Mouse (Mus musculus): ENCODE data around the gene Rab14. TPM values are rescaled to one million over a fixed set of nuclear protein-coding genes. Genes with fewer than 3 reads are reported as not detected.

The Rab14 gene
- total and polyA plus RNA-seq, 2 experiments from 2014 or later, result 65.3 to 504 TPM

DNA sequence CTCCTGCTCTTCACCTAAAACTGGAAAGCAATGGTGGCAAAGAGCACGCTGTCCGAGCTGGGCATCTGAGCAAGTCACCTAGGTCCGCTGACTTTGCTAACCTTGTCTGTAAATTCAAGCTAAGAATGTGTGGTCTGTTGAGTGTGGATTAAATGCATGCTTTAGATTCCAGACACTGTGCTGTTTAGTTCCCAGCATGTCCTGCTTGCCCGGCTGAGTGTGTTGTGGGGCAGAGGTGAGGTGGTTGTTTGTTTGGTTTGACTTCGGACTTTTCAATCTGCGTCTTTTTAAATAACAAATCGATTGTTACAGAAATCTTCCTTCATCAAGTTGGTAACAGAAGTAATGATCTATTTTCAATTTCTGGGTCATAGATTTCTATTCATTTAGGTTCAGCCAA, 43.1 kb downstream of the Rab14 start:
- DNase-seq (ENCODE audit: low spot score) (no peak), ATAC-seq (ENCODE audit: low FRiP score) (no peak)
- Histone ChIP-seq H3K4me1 (ENCODE audit: insufficient read depth, low read length) (no peaks in the 10 kb centered on the region), H3K36me3 (ENCODE audit: insufficient read depth, low read length) (peaks cover 50% of the 10 kb centered on the region), H3K9ac (replicated peaks; ENCODE audit: low read length, poor library complexity, severe bottlenecking) (no peak overlapping the region), H3K27me3 (ENCODE audit: insufficient read depth, low read length) (no peaks in the 10 kb centered on the region), H3K9me3 (ENCODE audit: low read length) (no peaks in the 10 kb centered on the region), H3K27ac (ENCODE audit: low read depth, low read length) (no peak overlapping the region), H3K4me2 (ENCODE audit: low read depth, low read length, poor library complexity, severe bottlenecking) (no peak overlapping the region), H3K4me3 (ENCODE audit: low read depth, low read length) (no peak overlapping the region)
- no peak for TF ChIP-seq CTCF (IDR thresholded peaks at IDR 0.05)
- WGBS, result 92% methylated on average over 7 of the region's 7 CpGs

DNA sequence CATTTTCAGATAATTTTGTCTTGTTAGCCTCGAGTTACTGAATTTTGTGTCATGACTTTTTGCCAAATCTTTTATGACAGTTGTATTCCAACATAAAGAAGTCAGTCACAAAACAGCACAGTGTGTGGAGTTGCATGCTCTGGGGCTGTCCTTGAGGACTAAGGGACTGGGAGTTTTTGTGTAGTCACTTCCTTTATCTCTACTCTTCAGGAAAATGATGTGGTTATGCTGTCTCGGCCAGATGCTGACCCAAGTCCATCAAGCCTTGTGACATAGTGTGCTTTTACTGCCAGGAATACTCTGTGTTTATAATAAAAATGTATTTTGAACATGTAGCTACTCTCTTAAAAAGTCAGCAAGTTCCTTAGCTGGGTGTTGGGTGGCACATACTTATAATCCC, 43.9 kb downstream of the Rab14 start:
- Histone ChIP-seq H3K4me1 (ENCODE audit: insufficient read depth, low read length) (no peaks in the 10 kb centered on the region), H3K27me3 (ENCODE audit: insufficient read depth, low read length) (no peaks in the 10 kb centered on the region), H3K9me3 (ENCODE audit: low read length) (no peaks in the 10 kb centered on the region), H3K4me2 (ENCODE audit: low read depth, low read length, poor library complexity, severe bottlenecking) (no peak overlapping the region), H3K9ac (replicated peaks; ENCODE audit: low read length, poor library complexity, severe bottlenecking) (no peak overlapping the region), H3K36me3 (ENCODE audit: insufficient read depth, low read length) (peaks cover 51% of the 10 kb centered on the region), H3K4me3 (ENCODE audit: low read depth, low read length) (no peak overlapping the region), H3K27ac (ENCODE audit: low read depth, low read length) (no peak overlapping the region)
- no peak for DNase-seq (ENCODE audit: low spot score)
- 93% methylated on average over 2 of the region's 2 CpGs for WGBS
- TF ChIP-seq CTCF (IDR thresholded peaks at IDR 0.05), result no peak
- no peak for ATAC-seq (ENCODE audit: low FRiP score)

DNA sequence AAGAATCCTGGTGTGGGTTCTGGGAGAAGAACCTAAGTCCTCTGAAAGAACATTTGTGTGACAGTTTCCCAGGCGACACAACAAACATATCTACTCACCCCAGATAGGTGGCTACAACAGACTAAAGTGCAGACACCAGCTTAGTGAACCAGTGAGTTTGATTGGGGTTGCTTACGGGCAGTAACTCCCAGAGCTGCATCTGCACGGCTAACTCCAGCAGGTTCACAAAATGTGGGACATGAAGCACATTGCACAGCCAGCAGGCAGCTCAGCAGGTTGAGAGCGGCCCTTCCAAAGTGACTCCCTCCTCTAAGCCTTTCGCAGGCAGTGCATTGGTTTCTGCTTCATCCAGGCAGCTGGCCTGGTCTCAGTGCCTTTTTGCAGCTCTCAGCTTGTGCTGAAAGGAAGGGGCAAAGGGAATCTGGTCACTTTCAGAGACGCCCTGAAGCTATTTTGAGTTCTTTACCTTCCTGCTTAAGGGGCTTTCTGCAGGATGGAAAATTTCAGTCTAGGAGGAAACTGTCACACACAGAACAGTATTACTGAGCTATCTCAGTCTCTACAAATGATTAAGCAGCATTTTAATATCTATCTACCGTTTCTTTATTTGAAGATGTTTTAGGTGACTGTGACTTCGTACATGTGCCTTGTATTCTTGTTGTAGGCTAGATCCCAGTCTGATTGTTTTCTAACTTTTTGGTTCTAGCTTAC, 46.9 kb downstream of the Rab14 start:
- Histone ChIP-seq H3K4me2 (ENCODE audit: low read depth, low read length, poor library complexity, severe bottlenecking) (no peak overlapping the region), H3K4me3 (ENCODE audit: low read depth, low read length) (no peak overlapping the region), H3K9me3 (ENCODE audit: low read length) (no peaks in the 10 kb centered on the region), H3K36me3 (ENCODE audit: insufficient read depth, low read length) (peaks cover 72% of the 10 kb centered on the region), H3K27me3 (ENCODE audit: insufficient read depth, low read length) (no peaks in the 10 kb centered on the region), H3K9ac (replicated peaks; ENCODE audit: low read length, poor library complexity, severe bottlenecking) (no peak overlapping the region), H3K4me1 (ENCODE audit: insufficient read depth, low read length) (no peaks in the 10 kb centered on the region), H3K27ac (ENCODE audit: low read depth, low read length) (no peak overlapping the region)
- no peak for TF ChIP-seq CTCF (IDR thresholded peaks at IDR 0.05)
- DNase-seq (ENCODE audit: low spot score) (no peak), ATAC-seq (ENCODE audit: low FRiP score) (no peak)
- WGBS, result 89% methylated on average over 8 of the region's 8 CpGs

DNA sequence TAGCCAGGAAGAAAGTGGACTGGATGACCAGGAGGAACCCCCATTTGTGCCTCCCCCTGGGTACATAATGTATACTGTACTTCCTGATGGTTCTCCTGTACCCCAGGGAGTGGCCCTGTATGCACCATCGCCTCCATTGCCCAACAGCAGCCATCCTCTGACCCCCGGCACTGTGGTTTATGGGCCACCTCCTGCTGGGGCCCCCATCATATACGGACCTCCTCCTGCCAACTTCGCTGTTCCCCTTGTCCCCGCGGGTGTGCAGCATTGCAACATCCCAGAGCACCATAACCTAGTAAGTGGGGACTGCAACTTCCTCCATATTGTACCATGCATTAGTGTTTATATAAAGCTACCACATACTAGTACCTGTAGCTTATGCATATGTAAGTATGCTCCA, 47.7 kb downstream of the Rab14 start:
- no peak for TF ChIP-seq CTCF (IDR thresholded peaks at IDR 0.05)
- Histone ChIP-seq H3K4me3 (ENCODE audit: low read depth, low read length) (no peak overlapping the region), H3K36me3 (ENCODE audit: insufficient read depth, low read length) (peaks cover 80% of the 10 kb centered on the region), H3K27me3 (ENCODE audit: insufficient read depth, low read length) (no peaks in the 10 kb centered on the region), H3K9ac (replicated peaks; ENCODE audit: low read length, poor library complexity, severe bottlenecking) (no peak overlapping the region), H3K4me2 (ENCODE audit: low read depth, low read length, poor library complexity, severe bottlenecking) (no peak overlapping the region), H3K9me3 (ENCODE audit: low read length) (no peaks in the 10 kb centered on the region), H3K27ac (ENCODE audit: low read depth, low read length) (no peak overlapping the region), H3K4me1 (ENCODE audit: insufficient read depth, low read length) (no peaks in the 10 kb centered on the region)
- ATAC-seq (ENCODE audit: low FRiP score) (no peak), DNase-seq (ENCODE audit: low spot score) (no peak)
- WGBS, result 91% methylated on average over 6 of the region's 6 CpGs

DNA sequence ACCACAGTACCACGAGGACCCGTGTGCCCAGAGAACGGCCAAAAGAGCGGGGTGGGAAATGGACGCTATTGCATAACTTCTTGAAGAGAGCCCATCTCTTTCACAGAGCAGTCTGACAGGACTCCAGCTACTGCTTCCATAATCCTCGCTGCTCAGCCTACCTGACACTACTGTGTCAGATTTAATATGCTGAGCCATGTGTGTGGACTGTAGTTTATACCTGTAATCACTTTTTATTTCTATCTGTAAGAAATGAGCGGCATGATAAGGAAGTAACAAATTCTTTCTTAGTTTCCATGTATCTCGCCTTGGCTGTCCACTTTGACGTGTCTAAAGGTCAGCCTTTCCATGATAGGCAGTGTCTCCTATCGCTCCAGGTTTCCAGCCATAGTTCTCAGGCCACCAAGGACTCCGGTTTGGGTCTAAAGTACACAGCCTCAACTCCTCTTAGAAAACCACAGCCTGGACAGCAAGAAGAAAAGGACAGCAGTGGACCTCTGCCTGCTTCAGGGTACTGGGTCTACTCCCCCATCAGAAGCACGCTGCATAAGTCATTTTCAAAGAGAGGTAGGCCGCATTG, 49.5 kb downstream of the Rab14 start:
- 95% methylated on average over 13 of the region's 13 CpGs for whole genome bisulfite sequencing
- Histone ChIP-seq H3K4me2 (ENCODE audit: low read depth, low read length, poor library complexity, severe bottlenecking) (no peak overlapping the region), H3K27ac (ENCODE audit: low read depth, low read length) (no peak overlapping the region), H3K9ac (replicated peaks; ENCODE audit: low read length, poor library complexity, severe bottlenecking) (no peak overlapping the region), H3K4me3 (ENCODE audit: low read depth, low read length) (no peak overlapping the region), H3K27me3 (ENCODE audit: insufficient read depth, low read length) (no peaks in the 10 kb centered on the region), H3K4me1 (ENCODE audit: insufficient read depth, low read length) (no peaks in the 10 kb centered on the region), H3K36me3 (ENCODE audit: insufficient read depth, low read length) (peaks cover 83% of the 10 kb centered on the region), H3K9me3 (ENCODE audit: low read length) (no peaks in the 10 kb centered on the region)
- ATAC-seq (ENCODE audit: low FRiP score) (no peak), DNase-seq (ENCODE audit: low spot score) (no peak)
- TF ChIP-seq CTCF (IDR thresholded peaks at IDR 0.05), result no peak

DNA sequence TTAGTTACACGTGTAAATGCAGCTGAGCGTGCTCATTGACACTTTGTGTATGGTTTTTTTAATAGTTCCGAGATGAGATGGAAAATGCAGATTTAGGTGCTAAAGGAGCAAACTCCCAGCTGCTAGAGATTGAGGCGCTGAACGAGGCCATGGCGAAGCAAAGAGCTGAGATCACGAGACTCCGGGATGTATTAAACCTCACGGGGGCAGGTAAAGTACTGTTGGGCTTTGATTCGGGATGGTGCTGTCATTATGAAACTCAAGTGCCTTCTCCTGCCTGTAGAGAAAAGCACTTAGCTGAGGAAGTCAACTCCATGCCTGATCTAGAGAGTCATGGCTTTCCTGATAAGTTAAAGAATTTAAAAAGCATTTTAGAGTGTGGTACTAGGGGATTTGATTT, 52.1 kb downstream of the Rab14 start:
- no peak for DNase-seq (ENCODE audit: low spot score)
- Histone ChIP-seq H3K36me3 (ENCODE audit: insufficient read depth, low read length) (peaks cover 80% of the 10 kb centered on the region), H3K27me3 (ENCODE audit: insufficient read depth, low read length) (no peaks in the 10 kb centered on the region), H3K4me3 (ENCODE audit: low read depth, low read length) (no peak overlapping the region), H3K27ac (ENCODE audit: low read depth, low read length) (no peak overlapping the region), H3K4me1 (ENCODE audit: insufficient read depth, low read length) (no peaks in the 10 kb centered on the region), H3K9me3 (ENCODE audit: low read length) (no peaks in the 10 kb centered on the region), H3K4me2 (ENCODE audit: low read depth, low read length, poor library complexity, severe bottlenecking) (no peak overlapping the region), H3K9ac (replicated peaks; ENCODE audit: low read length, poor library complexity, severe bottlenecking) (no peak overlapping the region)
- WGBS, result 94% methylated on average over 10 of the region's 10 CpGs
- ATAC-seq (ENCODE audit: low FRiP score), result no peak
- TF ChIP-seq CTCF (IDR thresholded peaks at IDR 0.05), result no peak

All from midbrain, postnatal 0 days (tissue).